Mouse (Mus musculus): ENCODE measurements around the gene Card10.
A peak's percentile ranks its signal among the peaks of the same experiment; 100 is the strongest.
"Not testable (repeated sequence)": the region's sequence is repeated elsewhere in the genome, so short reads cannot be mapped to it uniquely, and the experiment has no call there.

Gene Card10

DNA sequence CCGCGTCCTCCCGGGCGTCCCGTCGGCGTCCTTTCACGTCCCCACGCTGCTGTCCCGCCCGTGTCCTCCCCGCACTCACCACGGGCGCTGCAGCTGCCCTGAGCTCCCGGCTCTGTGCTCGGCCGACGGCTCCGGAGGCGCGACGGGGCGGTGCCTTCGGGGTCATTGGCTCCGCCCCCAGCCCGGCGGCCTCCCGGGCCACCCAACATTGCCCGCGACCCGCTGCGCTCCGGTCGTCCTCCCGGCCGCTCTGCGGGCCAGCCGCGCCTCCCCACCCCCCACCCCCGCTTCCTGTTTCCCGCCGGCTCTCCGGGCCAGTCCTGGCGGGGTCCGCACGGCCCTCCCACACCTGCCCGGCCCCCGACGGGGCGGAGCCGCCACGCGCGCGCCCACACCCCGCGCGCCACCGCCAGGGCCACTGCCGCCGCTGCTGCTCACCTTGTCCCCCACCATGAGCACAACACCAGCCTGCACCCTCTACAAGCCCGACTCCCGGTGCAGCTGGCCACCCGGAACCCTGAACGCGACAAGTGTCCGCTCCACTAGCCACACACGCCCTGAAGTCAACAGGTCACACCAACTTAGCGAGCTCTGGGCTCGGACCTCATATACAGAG, at the start of gene Card10:
Gene Card10, minus strand, starts transcription at position 267 of the 616 bp plus-strand sequence.
- DNase-seq (ENCODE audit: low read depth, low spot score): no peak

DNA sequence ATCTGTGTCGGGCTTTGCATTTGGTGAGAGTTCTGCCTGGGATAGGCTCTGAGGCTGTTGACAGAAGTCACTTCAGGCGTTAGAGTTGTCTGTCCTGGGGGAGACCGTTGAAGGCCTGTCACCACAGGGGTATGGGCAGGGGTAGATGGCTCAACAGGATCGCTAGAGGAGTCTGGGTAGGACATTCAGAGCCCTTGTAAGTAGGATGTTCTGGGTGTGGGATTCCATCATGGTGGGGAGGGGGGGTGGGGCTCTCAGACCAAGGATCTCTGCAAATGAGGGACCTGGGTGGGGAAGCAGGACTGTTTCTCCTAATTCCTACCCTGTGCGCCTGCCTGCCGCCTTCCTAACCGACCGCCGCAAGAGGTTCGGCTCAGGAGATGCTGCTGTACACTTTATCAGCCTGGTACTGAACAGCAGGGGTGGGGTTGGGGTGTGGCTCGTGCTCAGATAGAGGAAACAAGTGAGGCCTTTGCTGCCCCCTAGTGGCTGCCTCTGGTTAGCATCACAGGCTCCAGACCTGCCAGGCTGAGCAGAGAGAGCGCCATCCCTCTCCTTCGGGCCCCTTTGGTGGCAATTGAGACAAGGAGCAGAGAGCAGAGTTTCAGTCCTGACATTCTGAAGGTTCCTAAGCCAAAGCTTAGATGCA, 48.8 kb upstream of the Card10 start:
- DNase-seq (ENCODE audit: low read depth, low spot score): peak; percentile 92

DNA sequence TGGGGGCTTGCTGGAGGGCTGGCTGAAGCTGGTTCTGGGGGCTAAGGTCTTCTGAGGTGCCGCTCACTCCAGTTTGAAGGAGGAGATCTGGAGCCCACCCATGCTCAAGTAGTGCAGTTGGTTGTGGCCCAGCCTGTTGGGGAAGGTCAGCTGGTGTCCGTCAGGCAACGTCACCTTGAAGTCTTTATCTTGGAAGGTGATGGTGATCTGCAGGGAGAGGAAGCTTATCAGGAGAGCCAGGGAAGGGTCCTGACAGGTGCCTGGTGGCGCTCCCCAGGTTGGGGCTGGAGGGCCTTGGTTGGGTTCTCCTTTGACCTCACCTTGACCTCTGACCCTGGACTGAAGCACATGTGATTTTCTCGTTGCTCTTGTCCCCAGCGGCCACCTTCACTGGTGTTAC, 48.1 kb upstream of the Card10 start:
- DNase-seq (ENCODE audit: low read depth, low spot score): no peak

DNA sequence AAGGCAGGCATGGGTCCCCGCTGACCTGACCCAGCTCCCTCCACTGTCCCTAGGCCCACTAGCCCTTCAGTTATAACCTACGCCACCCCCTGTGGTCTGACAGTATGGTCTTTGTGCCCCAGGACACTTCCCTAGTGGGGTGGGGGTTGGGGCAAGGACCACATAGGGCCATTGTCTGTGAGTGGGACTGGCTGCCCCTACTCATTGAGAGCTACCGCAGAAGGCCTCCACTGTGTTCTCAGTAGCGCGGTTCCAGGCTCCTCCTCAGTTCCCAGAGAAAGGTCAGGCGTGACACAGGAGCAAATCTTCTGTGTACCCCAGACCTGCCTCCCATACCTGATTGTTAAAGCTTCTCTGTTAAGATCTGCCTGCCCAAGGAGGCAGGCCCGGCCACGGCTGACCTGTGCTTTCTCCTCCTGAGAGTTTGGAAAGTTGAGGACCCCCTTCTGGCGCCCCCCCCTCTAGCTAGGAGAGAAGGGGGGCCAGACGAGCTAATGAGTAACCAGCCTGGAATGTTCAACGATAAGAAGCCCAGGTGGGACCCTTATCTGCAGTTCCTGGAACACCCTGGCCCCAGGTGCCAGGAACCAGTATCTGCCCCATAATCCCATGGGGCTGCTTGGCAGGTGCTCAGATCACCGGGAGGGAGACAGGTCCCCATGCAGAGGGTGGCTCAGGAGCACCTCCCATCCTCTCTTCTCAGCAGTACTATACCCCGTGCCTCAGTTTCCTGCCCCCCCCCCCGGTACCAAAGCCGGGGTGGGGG, 47.4 kb upstream of the Card10 start:
- DNase-seq (ENCODE audit: low read depth, low spot score): no peak

DNA sequence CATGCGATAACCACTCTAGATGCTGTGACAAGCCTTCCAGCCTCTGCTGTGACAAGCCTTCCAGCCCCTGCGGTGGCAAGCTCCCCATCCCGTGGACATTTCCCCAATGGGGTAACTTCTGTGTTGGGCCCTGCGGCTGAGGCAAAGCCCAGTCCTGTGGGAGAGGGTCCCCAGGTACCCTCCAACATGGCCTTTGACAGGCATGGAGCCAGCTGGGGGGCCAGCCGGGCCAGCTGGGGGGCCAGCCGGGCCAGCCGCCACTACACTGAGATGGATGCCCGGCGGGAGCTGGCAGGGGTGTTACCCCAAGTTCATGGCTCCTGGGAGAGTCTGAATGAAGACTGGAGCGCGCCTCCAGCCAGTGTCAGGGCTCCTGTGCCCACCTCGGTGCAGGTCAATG, 46.6 kb upstream of the Card10 start:
- no peak for DNase-seq (ENCODE audit: low read depth, low spot score)

DNA sequence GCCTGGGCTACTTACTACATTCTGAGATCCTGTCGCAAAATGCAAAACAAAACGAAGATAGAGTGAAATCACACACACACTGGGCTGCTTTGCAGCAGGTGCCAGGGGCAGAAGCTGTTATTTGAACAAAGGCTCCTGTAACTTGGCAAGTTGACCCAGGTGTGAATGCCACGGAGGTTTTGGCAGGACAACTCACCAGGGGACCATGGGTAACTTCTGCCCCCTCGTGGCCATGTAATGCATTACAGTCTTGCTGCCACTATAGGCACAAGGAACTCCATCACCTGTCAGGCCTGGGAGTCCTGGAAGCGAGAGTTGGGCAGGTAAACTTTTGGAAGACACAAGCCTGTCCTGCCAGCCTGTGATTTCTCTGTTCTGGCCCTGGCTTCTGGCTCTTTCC, 45.6 kb upstream of the Card10 start:
- DNase-seq (ENCODE audit: low read depth, low spot score): peak; percentile 85

DNA sequence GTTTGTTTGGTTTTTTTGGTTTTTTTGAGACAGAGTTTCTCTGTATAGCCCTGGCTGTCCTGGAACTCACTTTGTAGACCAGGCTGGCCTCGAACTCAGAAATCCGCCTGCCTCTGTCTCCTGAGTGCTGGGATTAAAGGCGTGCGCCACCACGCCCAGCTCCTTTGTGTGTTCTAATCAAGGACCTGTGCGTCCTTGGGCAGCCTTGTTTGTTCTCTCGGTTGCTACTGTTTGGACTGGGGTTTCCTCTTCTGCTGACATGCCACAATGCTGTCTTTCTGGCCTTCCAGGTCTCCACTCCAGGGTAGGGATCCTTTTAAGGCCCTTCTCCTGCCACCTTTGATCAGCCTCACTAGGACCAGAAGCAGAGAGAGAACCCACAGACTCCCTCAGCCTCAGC, 44.0 kb upstream of the Card10 start:
- not testable (repeated sequence) for DNase-seq (ENCODE audit: low read depth, low spot score)

DNA sequence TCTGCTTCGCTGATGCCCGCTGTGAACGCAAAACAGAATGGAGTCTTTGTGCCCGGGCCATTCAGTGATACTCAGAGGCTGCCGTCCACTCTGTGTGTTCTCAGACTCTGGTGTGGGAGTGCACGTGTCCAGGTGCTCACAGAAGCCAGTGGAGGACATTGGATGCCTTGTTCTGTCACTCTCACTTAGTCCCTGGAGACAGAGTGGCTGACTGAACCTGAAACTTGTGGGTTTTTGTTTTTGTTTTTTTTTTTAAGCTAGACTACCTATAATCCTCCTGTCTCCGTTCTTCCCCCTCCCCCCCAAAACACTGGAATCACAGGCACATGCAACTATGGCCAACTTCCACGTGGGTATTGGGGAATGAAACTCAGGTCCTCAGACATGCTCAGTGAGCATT, 43.5 kb upstream of the Card10 start:
- no peak for DNase-seq (ENCODE audit: low read depth, low spot score)

DNA sequence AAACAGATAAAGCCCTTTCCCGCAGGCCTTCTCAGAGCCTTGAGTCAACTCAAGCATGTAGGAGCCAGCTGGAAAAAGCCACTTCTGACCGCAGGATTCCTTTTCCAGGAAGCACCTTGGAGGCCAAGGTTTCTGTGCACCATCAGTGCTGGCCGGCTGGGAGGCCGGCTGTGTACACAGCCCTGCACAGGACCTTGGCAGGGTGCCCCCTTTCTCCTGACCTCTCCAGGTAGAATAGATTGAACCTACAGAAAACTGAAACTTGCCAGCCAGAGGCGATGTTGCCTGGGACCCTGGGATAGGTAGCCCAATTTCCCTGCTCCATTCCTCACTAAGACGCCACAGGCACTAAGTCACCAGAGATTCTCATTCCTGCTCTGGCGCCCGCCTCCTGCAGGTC, 43.0 kb upstream of the Card10 start:
- no peak for DNase-seq (ENCODE audit: low read depth, low spot score)

DNA sequence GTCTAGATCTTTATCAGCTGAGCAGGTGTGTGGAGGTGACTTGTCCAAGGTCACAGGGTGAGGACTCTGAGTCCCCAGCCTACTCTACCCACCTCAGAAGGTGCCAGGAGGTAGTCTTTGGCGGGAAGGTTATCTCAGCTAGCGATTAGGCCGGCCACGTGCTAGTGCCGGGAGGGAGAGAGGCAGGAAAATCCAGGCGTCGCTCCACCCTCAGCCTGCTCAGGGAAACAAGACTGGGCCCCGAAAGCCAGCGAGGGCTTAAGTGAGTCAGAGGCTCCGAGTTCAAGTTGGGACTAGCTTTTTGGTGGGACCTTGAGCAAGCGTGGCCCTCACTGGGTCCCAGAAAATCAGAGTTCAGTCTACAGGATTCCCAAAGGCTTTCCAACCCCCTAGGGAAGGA, 42.5 kb upstream of the Card10 start:
- peak; percentile 55 for DNase-seq (ENCODE audit: low read depth, low spot score)

DNA sequence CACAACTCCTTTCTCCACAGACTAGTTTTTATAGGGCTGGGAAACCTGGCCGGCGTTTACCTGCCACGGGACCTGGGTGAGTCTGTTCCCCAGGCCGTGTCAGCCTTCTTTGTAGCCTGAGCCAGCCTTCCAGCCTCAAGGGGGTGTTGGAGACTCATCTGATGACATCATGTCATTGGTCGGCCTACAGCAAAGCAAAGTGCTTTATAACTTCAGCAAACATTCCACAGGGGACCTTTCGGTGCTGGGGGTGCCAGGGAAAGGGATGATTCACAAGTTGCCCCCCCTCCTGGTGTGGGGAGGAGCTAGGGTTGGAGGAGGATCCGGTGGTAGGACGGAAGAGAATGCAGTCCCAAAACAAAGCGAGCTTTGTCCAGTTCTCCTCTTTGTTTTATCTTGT, 41.9 kb upstream of the Card10 start:
- DNase-seq (ENCODE audit: low read depth, low spot score): peak; percentile 67

DNA sequence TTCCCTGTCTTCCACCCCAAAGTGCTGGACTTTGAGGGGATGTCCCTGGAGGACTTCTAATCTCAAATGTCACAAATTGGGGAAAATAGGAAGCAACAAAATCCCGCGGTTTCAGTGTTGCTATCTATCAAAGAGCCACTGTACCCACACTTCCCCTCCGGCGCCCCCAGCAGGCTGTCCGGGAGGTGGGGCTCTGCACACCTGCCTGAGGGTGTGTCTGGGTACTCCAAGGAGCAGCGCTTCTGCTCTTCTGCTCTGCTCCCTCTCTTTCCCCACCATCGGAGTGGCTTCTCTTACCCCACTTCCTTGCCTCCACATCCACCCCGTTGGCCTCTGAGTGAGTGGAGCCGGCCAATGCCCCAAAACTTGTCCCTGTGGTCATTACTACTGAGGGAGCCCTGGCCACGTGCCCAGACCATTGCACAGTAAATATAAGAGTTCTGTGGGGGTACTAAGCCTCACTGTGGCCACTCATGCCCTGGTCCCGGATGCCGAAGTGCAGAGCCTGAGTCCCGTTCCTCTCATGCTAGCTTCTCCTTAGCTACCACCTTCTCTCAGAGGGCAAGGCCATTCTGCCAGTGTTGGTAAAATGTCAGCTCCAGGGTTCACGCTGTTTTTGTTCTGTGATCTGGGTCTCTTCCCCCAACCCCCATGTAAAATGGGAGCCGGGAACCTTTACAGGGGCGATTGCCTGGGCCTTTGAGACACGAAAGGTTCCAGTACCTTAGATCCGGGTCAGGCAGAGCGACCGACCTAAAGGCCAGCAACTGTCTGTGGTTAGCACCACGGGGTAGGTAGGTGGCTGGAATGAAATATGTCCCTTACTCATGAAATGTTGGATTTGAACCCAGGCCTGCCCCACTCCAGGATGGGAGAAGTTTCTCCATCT, 41.0 kb upstream of the Card10 start:
- no peak for DNase-seq (ENCODE audit: low read depth, low spot score)

DNA sequence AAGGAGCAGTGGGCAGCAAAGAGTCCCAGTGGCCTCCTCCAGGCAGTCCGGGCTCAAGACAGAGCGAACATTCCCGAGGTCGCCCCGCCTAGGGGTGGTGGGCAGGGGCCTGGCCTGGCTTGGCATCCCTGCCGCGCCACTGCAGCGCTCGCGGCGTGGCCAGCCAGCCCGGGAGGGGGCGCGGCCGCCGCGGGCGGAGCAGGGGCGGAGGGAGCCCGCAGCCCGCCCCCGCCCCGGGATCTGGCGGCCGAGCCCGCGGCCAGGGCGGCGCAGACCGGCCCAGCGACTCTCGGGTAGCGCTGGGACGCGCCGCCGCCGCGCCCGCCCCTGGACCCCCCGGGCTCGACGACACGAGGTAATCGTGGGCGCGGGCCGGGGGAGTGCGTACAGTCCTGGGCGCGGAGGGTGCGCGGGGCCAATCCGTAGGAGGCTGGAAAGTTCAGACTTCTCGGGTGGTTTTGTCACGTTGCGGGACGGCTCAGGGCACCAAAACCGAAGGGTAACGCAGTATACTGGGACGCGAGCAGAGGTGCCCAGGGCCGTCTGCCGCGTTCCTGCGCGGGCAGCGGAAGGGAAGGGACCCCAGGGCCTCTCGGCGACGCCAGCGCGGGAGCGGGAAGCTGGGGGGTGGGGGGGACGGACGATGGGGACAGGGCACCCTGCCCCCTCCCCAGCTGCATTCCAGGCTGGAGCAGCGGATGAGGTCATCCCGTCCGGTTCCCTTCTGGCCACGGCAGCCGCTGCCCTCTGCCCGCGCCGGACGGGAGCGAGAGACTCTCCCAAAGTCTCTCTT, 39.7 kb upstream of the Card10 start, which contains the start of gene Cdc42ep1:
Gene Cdc42ep1, plus strand, starts transcription at position 254 of the 793 bp plus-strand sequence.
- DNase-seq (ENCODE audit: low read depth, low spot score): no peak

DNA sequence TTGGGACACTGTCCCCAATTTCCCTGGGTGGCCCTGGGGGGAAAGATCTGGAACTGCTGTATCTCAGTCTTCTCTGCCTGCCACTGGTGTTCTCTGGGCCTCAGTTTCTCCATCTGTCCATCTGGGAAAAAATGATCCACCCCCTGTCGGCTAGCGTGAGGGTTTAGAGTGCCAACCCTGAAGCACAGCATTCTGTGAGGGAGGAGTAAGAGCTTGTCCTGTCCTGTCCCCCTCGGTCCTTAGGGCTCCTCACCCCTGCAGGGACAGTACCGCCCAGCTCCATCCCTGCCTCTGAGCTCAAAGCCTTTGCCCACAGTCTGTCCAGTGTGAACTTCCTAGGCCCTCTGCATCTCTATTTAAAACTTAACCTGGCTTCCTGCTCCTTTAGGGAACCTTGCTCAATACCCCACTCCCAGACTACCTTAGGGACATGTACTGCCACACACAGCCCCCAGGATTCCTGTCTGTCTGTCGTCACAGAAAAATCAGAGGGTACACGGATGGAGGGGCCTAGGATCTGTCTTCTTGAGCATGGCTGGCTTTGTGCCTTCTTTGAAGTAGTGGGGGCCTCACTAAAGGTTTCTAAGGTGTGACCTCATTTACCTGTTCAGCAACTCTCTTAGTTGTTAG, 38.4 kb upstream of the Card10 start:
- no peak for DNase-seq (ENCODE audit: low read depth, low spot score)

DNA sequence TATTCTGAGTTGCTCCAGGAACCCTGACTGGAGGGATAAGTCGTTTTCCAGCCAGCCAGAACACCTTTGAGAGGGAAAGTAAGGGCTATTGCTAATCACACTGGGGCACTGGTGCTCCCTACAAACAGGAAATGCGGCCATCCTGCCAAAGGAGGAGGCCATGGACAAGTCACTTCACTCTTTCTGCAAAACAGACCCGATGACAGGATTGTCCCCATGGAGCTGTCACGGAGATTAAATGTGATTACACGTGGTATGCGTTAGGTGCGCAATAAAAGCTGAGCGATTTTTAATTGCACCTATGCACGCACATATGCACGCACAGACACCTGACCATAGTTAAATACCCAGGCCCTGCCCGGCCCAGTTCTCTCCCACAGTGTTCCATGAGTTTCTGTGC, 37.9 kb upstream of the Card10 start:
- no peak for DNase-seq (ENCODE audit: low read depth, low spot score)

DNA sequence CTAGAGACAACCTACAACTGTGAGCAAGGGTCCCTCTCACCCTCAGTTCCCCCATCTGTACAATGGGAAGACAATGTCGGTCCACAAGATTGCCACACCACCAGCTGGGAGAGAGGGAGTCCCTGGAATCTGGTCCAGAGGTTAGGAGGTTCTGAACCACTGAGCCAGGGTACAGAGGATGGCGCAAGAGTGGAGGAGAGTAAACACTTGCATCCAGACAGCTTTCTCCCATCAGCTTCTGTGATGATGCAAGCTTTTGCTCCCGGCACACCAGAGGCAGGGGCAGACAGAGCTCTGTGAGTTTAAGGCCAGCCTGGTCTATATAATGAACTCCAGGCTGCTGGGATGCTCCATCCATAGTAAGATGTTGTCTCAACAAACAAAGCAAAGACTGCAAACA, 37.4 kb upstream of the Card10 start:
- DNase-seq (ENCODE audit: low read depth, low spot score): no peak

DNA sequence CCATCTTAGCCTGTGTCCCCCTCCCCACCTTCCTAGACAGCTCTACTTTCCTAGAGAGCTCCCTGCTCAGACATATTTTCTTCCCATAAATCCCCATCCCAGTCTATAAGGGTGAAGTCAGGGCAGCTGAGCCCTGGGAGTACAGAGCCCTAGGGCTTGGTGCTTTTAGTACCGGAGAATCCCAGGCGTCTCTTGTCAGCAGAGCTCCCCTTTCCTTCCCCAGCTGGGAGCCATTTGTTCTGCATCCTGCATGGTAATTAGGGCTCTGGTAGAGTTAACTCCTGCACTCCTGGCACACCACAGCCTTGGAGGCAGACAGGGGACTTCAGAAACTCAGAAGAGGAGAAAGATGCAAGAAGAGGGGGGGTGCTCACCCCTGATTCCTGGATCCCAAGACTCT, 36.9 kb upstream of the Card10 start:
- no peak for DNase-seq (ENCODE audit: low read depth, low spot score)

DNA sequence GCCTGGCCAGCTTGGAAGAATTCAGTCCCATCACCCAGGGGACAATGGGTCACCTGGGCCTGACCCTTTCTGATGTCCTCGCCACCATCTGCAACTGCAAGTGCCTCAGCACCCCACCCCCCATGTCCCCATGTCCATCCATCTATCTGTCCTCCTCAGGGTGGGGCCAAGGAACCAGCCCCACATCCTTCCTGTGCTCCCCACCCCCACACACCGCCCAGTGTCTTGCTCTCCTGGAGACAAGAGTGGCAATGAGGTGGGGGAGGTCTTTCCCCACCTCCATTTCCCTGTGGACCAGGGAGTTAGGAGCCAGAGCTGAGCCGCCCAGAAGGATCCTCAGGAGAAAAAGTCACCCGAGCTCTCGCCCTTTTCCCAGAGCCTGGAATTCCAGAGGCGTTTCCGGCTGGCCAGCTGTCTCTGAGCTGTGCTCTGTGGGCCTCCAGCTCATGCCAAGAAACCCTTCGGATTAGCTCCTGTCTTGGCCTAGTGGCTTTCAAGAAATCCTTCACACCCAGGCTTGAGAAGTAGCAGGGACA, 33.3 kb upstream of the Card10 start:
- no peak for DNase-seq (ENCODE audit: low read depth, low spot score)

DNA sequence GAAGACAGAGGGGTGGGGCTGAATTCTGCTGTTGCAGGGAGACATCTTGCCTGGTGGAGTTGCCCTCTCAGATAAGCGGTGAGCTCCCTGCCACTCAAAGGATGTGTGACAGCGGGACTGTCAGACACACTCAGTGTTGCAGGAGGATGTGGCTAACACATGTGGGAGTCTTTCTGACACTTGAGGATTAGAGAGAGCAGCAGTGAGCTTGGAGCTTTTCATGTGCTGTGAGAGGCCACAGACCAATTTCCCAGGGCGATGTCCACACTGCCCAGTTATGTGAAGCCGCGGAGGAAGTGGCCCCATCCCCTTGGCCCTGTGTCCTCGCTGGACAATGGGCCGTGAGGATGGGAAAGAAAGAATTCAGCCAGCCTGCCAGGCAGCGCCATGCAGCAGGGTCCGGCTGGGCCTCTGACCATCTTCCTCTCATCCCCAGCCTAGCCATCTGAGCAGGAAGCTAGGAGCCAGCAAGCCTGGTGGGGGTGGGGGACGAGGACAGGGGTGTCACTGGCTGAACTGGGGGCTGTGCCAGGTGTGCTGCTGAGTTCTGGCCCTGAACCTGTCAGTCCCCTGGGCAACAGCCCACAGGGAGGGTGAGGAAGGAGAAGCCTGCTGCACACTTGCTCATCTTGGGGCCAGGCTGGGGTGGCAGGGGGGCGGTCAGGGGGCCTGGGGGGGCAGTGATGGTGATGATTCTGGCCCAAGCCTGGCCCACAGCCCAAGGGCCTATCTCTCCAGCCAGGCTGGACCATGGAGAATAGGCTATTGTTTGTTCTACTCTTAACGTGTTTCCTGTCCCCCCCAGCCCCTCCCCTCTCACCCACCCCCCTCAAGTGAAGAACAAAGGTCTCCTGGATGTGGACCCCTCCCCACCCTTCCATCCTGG, 32.6 kb upstream of the Card10 start:
- no peak for DNase-seq (ENCODE audit: low read depth, low spot score)
